21 mouse cellular contexts compared by ENCODE assay signal in genomic region chr7:101547651-101548050, GRCm38 (mm10). TPM values are rescaled to one million over a fixed set of nuclear protein-coding genes. Genes with fewer than 3 reads are reported as not detected.
DNase-seq lines count a peak whose midpoint lies in the region; ATAC-seq lines count a peak whose summit lies in the region.
"Had no signal": no experiment of that assay in that cellular context is flagged by ENCODE, and none has a peak within 500 bp of the region (broad histone marks: within the 10 kb centered on the region; RNA-seq: fewer than 3 reads in every experiment).

No protein-coding gene starts in this region.

- peak; percentile 27 for DNase-seq in 3134 (ENCODE audit: extremely low read depth, insufficient read length, low spot score)
- DNase-seq in B cell, adult 2 months, result peak; percentile 22 to 37
- DNase-seq in natural killer cell, adult 2 months (ENCODE audit: low spot score in 2 of 2), result peak; percentile 47 to 49
- no peak for DNase-seq in frontal cortex, postnatal 36 days (ENCODE audit: low spot score in 2 of 2)
- DNase-seq in urinary bladder, postnatal 10 days (ENCODE audit: low spot score), result no peak
- no peak for DNase-seq in heart, postnatal 25 days (ENCODE audit: low spot score)
- DNase-seq: adrenal gland, adult 8-10 months; cerebellum, adult 9-10 months; gastrocnemius, postnatal 25 days; heart, postnatal 10 days; kidney, adult 11 months; left cerebral cortex, postnatal 4 days; lung, adult 18-20 months; lung, postnatal 14 days; thymus, adult 18-20 months; thymus, postnatal 4 days had no signal

- intact Hi-C loops in heart, postnatal 25 days (cut with DNase I), result no loop called here

- ATAC-seq in granulocyte monocyte progenitor cell, adult 5-6 weeks (replicated peaks; ENCODE audit: poor library complexity, severe bottlenecking), result peak; percentile 34; the same call in 1 of the 2 replicates
- ATAC-seq: forebrain, embryonic 14.5 days; midbrain, embryonic 16.5 days had no signal

RNA-seq across cellular contexts. Expression of gene Art2b, which starts 37.7 kb away (rescaled TPM):
- total RNA-seq in granulocyte monocyte progenitor cell, adult 5-6 weeks (2014; fragmentation: Nextera tagmentation), result not detected in 2 replicates
- not detected in 2 replicates for total RNA-seq in granulocyte monocyte progenitor cell, adult 5-6 weeks (2017)
- total RNA-seq in heart, postnatal 25 days (2021), result not detected
- total RNA-seq: common myeloid progenitor, adult 5-6 weeks; gastrocnemius, postnatal 25 days; heart, postnatal 10 days; left cerebral cortex, adult 18-20 months; left cerebral cortex, postnatal 4 days had no signal

Comparison
In these comparisons a context has a peak if more than half of its experiments do, and no peak if none do; other contexts are left out.
1. DNase-seq: peak in 3134 (single experiment), B cell, adult 2 months (2 of 2) and natural killer cell, adult 2 months (2 of 2); none in frontal cortex, postnatal 36 days (0 of 2), urinary bladder, postnatal 10 days (single experiment) and heart, postnatal 25 days (single experiment).